8 mouse cellular contexts compared by ENCODE assay signal in the genomic region with DNA sequence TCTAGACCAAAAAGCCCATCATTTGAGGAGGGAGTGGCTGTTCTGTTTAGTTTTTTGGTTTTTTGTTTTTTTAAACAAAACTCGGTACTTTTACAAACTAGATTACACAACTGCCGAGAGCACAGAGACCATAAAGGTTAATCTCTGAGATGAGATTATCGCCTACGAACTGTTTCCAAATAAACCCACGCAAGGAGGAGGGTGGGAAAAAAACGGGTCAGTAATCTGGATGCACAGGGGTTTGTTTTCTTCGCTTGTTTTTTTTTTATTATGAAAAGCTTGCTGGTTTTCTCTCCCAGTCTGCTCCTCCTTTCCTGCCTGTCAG.
DNase-seq lines count a peak whose midpoint lies in the region; ATAC-seq and TF ChIP-seq lines count a peak whose summit lies in the region.

No protein-coding gene starts in this region.

- no peak overlapping the region for H3K27ac ChIP-seq in heart, embryonic 14.5 days (replicated peaks in 1 of 2; ENCODE audit: control insufficient read depth in 1 of 2, insufficient read depth in 1 of 2, low read depth in 2 of 2, low read length in 2 of 2)
- H3K27ac ChIP-seq in midbrain, embryonic 10.5 days (replicated peaks), result peak overlapping the region; percentile 25; the same call in 1 of the 2 replicates
- no peak overlapping the region for H3K27ac ChIP-seq in midbrain, postnatal 0 days (ENCODE audit: low read depth, low read length)
- no peak overlapping the region for H3K27ac ChIP-seq in midbrain, embryonic 11.5 days (ENCODE audit: low read depth, low read length)

- no peak overlapping the region for H3K9ac ChIP-seq in heart, embryonic 14.5 days (ENCODE audit: low read length)
- no peak overlapping the region for H3K9ac ChIP-seq in midbrain, postnatal 0 days (replicated peaks; ENCODE audit: low read length, poor library complexity, severe bottlenecking)
- H3K9ac ChIP-seq in midbrain, embryonic 11.5 days (ENCODE audit: low read length), result no peak overlapping the region; the same call in 1 of the 2 replicates

- H3K4me1 ChIP-seq in heart, embryonic 14.5 days (ENCODE audit: control insufficient read depth in 2 of 2, insufficient read depth in 2 of 2, low read length in 2 of 2), result peaks cover 7 to 12% of the 10 kb centered on the region in 2 experiments; a peak in 3 of 4 replicates
- H3K4me1 ChIP-seq in midbrain, embryonic 10.5 days, result peaks cover 64% of the 10 kb centered on the region
- H3K4me1 ChIP-seq in midbrain, postnatal 0 days (ENCODE audit: insufficient read depth, low read length), result no peaks in the 10 kb centered on the region; the same call in 1 of the 2 replicates
- peaks cover 22% of the 10 kb centered on the region for H3K4me1 ChIP-seq in midbrain, embryonic 11.5 days (ENCODE audit: control insufficient read depth, insufficient read depth, low read length)

- H3K4me2 ChIP-seq in heart, embryonic 14.5 days (ENCODE audit: low read length), result peak overlapping the region; percentile 53
- H3K4me2 ChIP-seq in midbrain, postnatal 0 days (ENCODE audit: low read depth, low read length, poor library complexity, severe bottlenecking), result no peak overlapping the region
- peak overlapping the region; percentile 38 for H3K4me2 ChIP-seq in midbrain, embryonic 11.5 days

- peak overlapping the region in 1 of 2 experiments; percentile 22; a peak in 2 of 4 replicates for H3K4me3 ChIP-seq in heart, embryonic 14.5 days (ENCODE audit: control insufficient read depth in 1 of 2, insufficient read depth in 1 of 2, low read depth in 1 of 2, low read length in 2 of 2)
- H3K4me3 ChIP-seq in midbrain, embryonic 10.5 days, result peak overlapping the region; percentile 40
- no peak overlapping the region for H3K4me3 ChIP-seq in midbrain, postnatal 0 days (ENCODE audit: low read depth, low read length)
- H3K4me3 ChIP-seq in midbrain, embryonic 11.5 days (ENCODE audit: low read depth, low read length), result peak overlapping the region; percentile 8; the same call in 1 of the 2 replicates

- TF ChIP-seq CTCF in midbrain, postnatal 0 days (IDR thresholded peaks at IDR 0.05), result no peak

- peaks cover 84% of the 10 kb centered on the region for H3K27me3 ChIP-seq in heart, embryonic 14.5 days (ENCODE audit: control insufficient read depth, insufficient read depth, low read length)
- H3K27me3 ChIP-seq in midbrain, embryonic 10.5 days (ENCODE audit: low read depth, poor library complexity, severe bottlenecking), result peaks cover 96% of the 10 kb centered on the region
- peaks cover 73% of the 10 kb centered on the region for H3K27me3 ChIP-seq in midbrain, postnatal 0 days (ENCODE audit: insufficient read depth, low read length)
- peaks cover 65% of the 10 kb centered on the region for H3K27me3 ChIP-seq in midbrain, embryonic 11.5 days (ENCODE audit: control insufficient read depth, insufficient read depth, low read length)

- intact Hi-C loops in left cerebral cortex, postnatal 4 days (cut with DNase I), result loop anchor here (2.0 to 5.0 kb wide), 2 partner anchors 396 to 1476 kb away; no protein-coding TSS in a partner anchor

- no peak for DNase-seq in heart, postnatal 4 days
- no peak for DNase-seq in midbrain, embryonic 10.5 days (ENCODE audit: low spot score)
- no peak for DNase-seq in midbrain, postnatal 0 days (ENCODE audit: low spot score)
- peak; percentile 92 for DNase-seq in midbrain, embryonic 11.5 days (ENCODE audit: low spot score, missing footprints)
- DNase-seq in left cerebral cortex, postnatal 4 days, result no peak
- DNase-seq in thymus, postnatal 36 days, result no peak
- DNase-seq in retina, embryonic 14.5 days (ENCODE audit: low spot score), result no peak

- no peak for ATAC-seq in heart, embryonic 14.5 days (ENCODE audit: insufficient number of reproducible peaks, insufficient read depth, low FRiP score, low read depth)
- no peak for ATAC-seq in midbrain, postnatal 0 days (ENCODE audit: low FRiP score)
- no peak for ATAC-seq in midbrain, embryonic 11.5 days (ENCODE audit: low FRiP score)

- no peaks in the 10 kb centered on the region for H3K9me3 ChIP-seq in heart, embryonic 14.5 days (ENCODE audit: control insufficient read depth, low read length)
- H3K9me3 ChIP-seq in midbrain, embryonic 10.5 days (replicated peaks), result no peaks in the 10 kb centered on the region
- no peaks in the 10 kb centered on the region for H3K9me3 ChIP-seq in midbrain, postnatal 0 days (ENCODE audit: low read length)
- no peaks in the 10 kb centered on the region for H3K9me3 ChIP-seq in midbrain, embryonic 11.5 days (ENCODE audit: control insufficient read depth, low read length)

- no peaks in the 10 kb centered on the region for H3K36me3 ChIP-seq in heart, embryonic 14.5 days (ENCODE audit: control insufficient read depth, insufficient read depth, low read length)
- H3K36me3 ChIP-seq in midbrain, embryonic 10.5 days, result no peaks in the 10 kb centered on the region
- no peaks in the 10 kb centered on the region for H3K36me3 ChIP-seq in midbrain, postnatal 0 days (ENCODE audit: insufficient read depth, low read length)
- no peaks in the 10 kb centered on the region for H3K36me3 ChIP-seq in midbrain, embryonic 11.5 days (ENCODE audit: control insufficient read depth, insufficient read depth, low read length)

- 1% methylated on average over 7 of the region's 7 CpGs for WGBS in heart, embryonic 14.5 days
- 0% methylated on average over 7 of the region's 7 CpGs for WGBS in midbrain, embryonic 10.5 days
- under 1% methylated on average over 7 of the region's 7 CpGs for WGBS in midbrain, postnatal 0 days
- WGBS in midbrain, embryonic 11.5 days, result under 1% methylated on average over 7 of the region's 7 CpGs
